7 mouse cellular contexts compared by ENCODE assay signal in genomic region chr17:8051247-8051646, GRCm38 (mm10).
A peak's percentile ranks its signal among the peaks of the same experiment; 100 is the strongest.
DNase-seq lines count a peak whose midpoint lies in the region; ATAC-seq and TF ChIP-seq lines count a peak whose summit lies in the region.
"Not testable (repeated sequence)": the region's sequence is repeated elsewhere in the genome, so short reads cannot be mapped to it uniquely, and the experiment has no call there.

No protein-coding gene starts in this region.

- not testable (repeated sequence) for H3K36me3 ChIP-seq in intestine, postnatal 0 days (ENCODE audit: control insufficient read depth, insufficient read depth); midbrain, embryonic 14.5 days (ENCODE audit: control insufficient read depth, insufficient read depth, low read length)

- H3K27me3 ChIP-seq in intestine, postnatal 0 days (replicated peaks; ENCODE audit: control insufficient read depth, insufficient read depth, low read length); midbrain, embryonic 14.5 days (ENCODE audit: control insufficient read depth, insufficient read depth, low read length): not testable (repeated sequence)

- intact Hi-C loops in gastrocnemius, postnatal 36 days (cut with DNase I); left cerebral cortex, postnatal 14 days (cut with DNase I): not testable (repeated sequence)

- peak; percentile 64 for DNase-seq in adrenal gland, adult 8-10 months
- DNase-seq in embryo, embryonic 11.5 days (ENCODE audit: low read depth, low spot score): peak; percentile 17
- DNase-seq in gastrocnemius, postnatal 36 days: peak; percentile 51 to 76
- peak; percentile 75 to 87 for DNase-seq in left cerebral cortex, postnatal 14 days (ENCODE audit: low spot score in 2 of 2)
- DNase-seq in midbrain, embryonic 14.5 days: peak; percentile 70
- DNase-seq in spleen, adult 12 weeks (ENCODE audit: low spot score): peak; percentile 10

- not testable (repeated sequence) for H3K4me3 ChIP-seq in intestine, postnatal 0 days (ENCODE audit: low read depth, low read length); midbrain, embryonic 14.5 days (replicated peaks; ENCODE audit: low read depth, low read length)

- not testable (repeated sequence) for H3K9me3 ChIP-seq in intestine, postnatal 0 days (ENCODE audit: control insufficient read depth); midbrain, embryonic 14.5 days (ENCODE audit: control insufficient read depth, low read length)

- not testable (repeated sequence) for H3K9ac ChIP-seq in intestine, postnatal 0 days (ENCODE audit: low read depth, low read length); midbrain, embryonic 14.5 days (replicated peaks; ENCODE audit: low read length)

- H3K27ac ChIP-seq in intestine, postnatal 0 days (ENCODE audit: low read depth, low read length); midbrain, embryonic 14.5 days (replicated peaks; ENCODE audit: low read depth, low read length): not testable (repeated sequence)

- TF ChIP-seq CTCF in intestine, postnatal 0 days (IDR thresholded peaks at IDR 0.05; ENCODE audit: low read depth): peak; percentile 67

- WGBS in intestine, postnatal 0 days: 33% methylated on average over 3 of the region's 3 CpGs
- 35% methylated on average over 3 of the region's 3 CpGs for WGBS in midbrain, embryonic 14.5 days

- not testable (repeated sequence) for ATAC-seq in intestine, postnatal 0 days; midbrain, embryonic 14.5 days (ENCODE audit: low FRiP score, low TSS enrichment)

- not testable (repeated sequence) for H3K4me2 ChIP-seq in intestine, postnatal 0 days (replicated peaks; ENCODE audit: low read depth); midbrain, embryonic 14.5 days (ENCODE audit: low read length)

- H3K4me1 ChIP-seq in intestine, postnatal 0 days (replicated peaks; ENCODE audit: control insufficient read depth, insufficient read depth, low read length); midbrain, embryonic 14.5 days (ENCODE audit: control insufficient read depth, insufficient read depth, low read length): not testable (repeated sequence)

Comparison
In these comparisons a context has a peak if more than half of its experiments do, and no peak if none do; other contexts are left out.
1. DNase-seq: peak in every context shown above with its lines; median percentile 81 in left cerebral cortex, postnatal 14 days; 70 in midbrain, embryonic 14.5 days; 64 in adrenal gland, adult 8-10 months; 64 in gastrocnemius, postnatal 36 days; 17 in embryo, embryonic 11.5 days; 10 in spleen, adult 12 weeks.